Mouse (Mus musculus) ovary, adult 2 months (tissue): ENCODE data around the gene Gas7. TPM values are rescaled to one million over a fixed set of nuclear protein-coding genes. Genes with fewer than 3 reads are reported as not detected.

Source experiments
- polyA plus RNA-seq: library from polyadenylated mRNA; depleted of rRNA; stranded (reverse); fragments of >200 nt; gene quantifications from 2 replicates; pipeline ENCODE4 v1.2.3, GENCODE M21; 2012; rRNA removed

The Gas7 gene
- polyA plus RNA-seq: 15.2 and 15.6 TPM in 2 replicates

GRCm38 (mm10) chr11:67454874-67455526, at the start of gene Gas7:
Gene Gas7, plus strand, starts transcription at chr11:67455437.

DNA sequence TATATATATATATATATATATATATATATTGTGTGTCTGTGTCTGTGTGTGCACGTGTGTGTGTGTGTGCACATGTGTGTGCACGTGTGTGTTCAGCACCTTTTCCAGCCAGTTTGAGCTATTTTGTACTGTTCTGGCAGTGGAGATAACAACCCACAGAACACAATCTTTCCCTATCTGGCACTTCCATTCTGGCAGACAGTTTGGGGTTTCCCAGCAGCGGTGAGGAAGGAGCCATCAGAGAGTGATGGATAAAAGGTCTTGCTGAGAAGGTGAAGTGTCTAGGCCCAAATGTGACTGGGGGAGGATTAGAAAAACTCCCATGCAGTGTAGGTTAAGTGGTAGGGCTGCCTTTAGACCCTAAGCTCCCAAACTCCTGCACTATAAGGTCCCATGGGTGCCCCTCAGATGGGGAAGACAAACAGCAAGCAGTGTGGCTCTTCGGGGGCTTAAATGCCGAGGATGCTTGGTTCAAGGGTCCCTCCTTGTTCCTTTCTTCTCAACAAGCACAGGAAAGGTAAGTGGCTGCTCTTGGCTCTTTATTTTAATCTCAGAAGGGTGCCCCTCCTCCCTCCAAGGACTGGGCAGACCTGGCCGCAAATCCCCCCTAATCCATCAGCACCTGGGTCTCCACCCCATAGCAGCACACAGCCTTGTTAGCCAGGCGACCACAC, 239.6 kb downstream of the Gas7 start, which contains the start of gene Rcvrn:
Gene Rcvrn, plus strand, starts transcription at position 624 of the 674 bp plus-strand sequence.

Other genes with a start within 250 kb of the Gas7 start
- not detected in 2 replicates for gene Myh4, start 217.4 kb upstream of the Gas7 start, polyA plus RNA-seq
- not detected in 2 replicates for gene Myh8, start 178.3 kb upstream of the Gas7 start, polyA plus RNA-seq
- gene Myh13, start 133.8 kb upstream of the Gas7 start, polyA plus RNA-seq: not detected in 2 replicates
- 0.26 TPM in 1 of 2 replicates, not detected in the other for gene Rcvrn, start 239.9 kb downstream of the Gas7 start, polyA plus RNA-seq